Comparison of ENCODE assay signal across 8 mouse cellular contexts in the genomic region with DNA sequence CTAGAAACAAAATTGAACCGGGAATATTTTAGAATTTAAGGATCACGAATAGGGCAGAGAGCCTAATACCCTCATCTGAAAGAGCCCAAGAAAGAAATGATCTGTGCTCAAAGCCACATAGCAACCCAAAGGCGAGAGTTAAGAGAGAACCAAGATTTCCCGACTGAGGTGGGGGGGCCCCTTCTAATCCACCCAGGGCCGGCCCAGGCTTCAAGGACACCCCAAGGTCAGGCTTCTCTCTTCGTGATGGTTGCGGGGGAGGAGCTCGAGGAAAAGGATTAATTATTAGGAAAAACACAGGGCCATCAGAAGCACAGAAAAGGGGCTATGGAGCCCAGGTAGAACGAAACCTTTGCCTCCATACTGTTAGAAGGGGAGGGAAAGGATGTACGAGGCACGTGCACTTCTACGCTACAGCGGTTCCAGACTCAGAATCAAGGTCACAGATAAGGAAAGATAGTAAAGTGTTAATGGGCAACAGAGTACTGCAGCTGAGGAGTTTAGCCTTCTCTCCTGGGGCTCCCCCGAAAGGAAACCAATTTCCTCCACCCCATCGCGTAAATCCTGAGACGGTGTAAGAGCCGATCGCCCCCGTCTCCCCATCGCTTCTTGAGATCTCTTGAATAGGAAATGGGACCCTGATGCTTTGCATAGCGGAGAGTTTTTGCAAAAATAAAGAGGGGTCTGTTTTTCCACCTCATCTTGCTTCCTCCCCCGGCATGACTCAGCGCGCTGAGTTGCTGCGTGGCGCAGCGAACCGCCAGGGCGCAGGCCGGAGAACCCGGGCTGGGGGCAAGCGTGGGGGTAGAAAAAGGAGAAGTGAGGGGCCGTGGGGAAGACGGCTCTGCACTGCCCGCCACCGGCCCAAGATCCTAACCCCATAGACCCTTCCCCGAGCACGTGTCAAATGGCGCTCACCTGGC. TPM values are rescaled to one million over a fixed set of nuclear protein-coding genes. Genes with fewer than 3 reads are reported as not detected.
DNase-seq lines count a peak whose midpoint lies in the region; ATAC-seq and TF ChIP-seq lines count a peak whose summit lies in the region.

No protein-coding gene starts in this region.

- H3K27ac ChIP-seq in lung, embryonic 16.5 days (ENCODE audit: low read length), result peak overlapping the region; percentile 87
- peak overlapping the region; percentile 86 for H3K27ac ChIP-seq in forebrain, embryonic 14.5 days (ENCODE audit: low read depth, low read length)
- peak overlapping the region; percentile 89 for H3K27ac ChIP-seq in intestine, postnatal 0 days (ENCODE audit: low read depth, low read length)

- under 1% methylated on average over 39 of the region's 40 CpGs for WGBS in lung, embryonic 16.5 days
- WGBS in forebrain, embryonic 14.5 days, result 1% methylated on average over 38 of the region's 40 CpGs
- WGBS in intestine, postnatal 0 days, result under 1% methylated on average over 40 of the region's 40 CpGs

- H3K4me2 ChIP-seq in lung, embryonic 16.5 days (ENCODE audit: low read depth, low read length), result peak overlapping the region; percentile 88
- peak overlapping the region; percentile 90 for H3K4me2 ChIP-seq in forebrain, embryonic 14.5 days (ENCODE audit: low read length)
- peak overlapping the region; percentile 85 for H3K4me2 ChIP-seq in intestine, postnatal 0 days (replicated peaks; ENCODE audit: low read depth)

- peak overlapping the region; percentile 86 for H3K9ac ChIP-seq in lung, embryonic 16.5 days (ENCODE audit: low read length)
- peak overlapping the region; percentile 84 for H3K9ac ChIP-seq in forebrain, embryonic 14.5 days (ENCODE audit: low read length)
- H3K9ac ChIP-seq in intestine, postnatal 0 days (ENCODE audit: low read depth, low read length), result peak overlapping the region; percentile 68

- no peak for ATAC-seq in lung, embryonic 16.5 days (ENCODE audit: low read depth)
- ATAC-seq in forebrain, embryonic 14.5 days, result no peak
- peak; percentile 9 for ATAC-seq in intestine, postnatal 0 days
- ATAC-seq in megakaryocyte, adult 5-6 weeks (ENCODE audit: poor library complexity, severe bottlenecking), result peak; percentile 58

- H3K36me3 ChIP-seq in lung, embryonic 16.5 days (ENCODE audit: control insufficient read depth, insufficient read depth, low read length), result peaks cover 24% of the 10 kb centered on the region
- peaks cover 41% of the 10 kb centered on the region for H3K36me3 ChIP-seq in forebrain, embryonic 14.5 days (ENCODE audit: control insufficient read depth, insufficient read depth, low read length)
- H3K36me3 ChIP-seq in intestine, postnatal 0 days (ENCODE audit: control insufficient read depth, insufficient read depth), result peaks cover 27% of the 10 kb centered on the region

- H3K4me1 ChIP-seq in lung, embryonic 16.5 days (replicated peaks; ENCODE audit: control insufficient read depth, insufficient read depth, low read length), result peaks cover 26% of the 10 kb centered on the region
- H3K4me1 ChIP-seq in forebrain, embryonic 14.5 days (ENCODE audit: control insufficient read depth, insufficient read depth, low read length), result peaks cover 12% of the 10 kb centered on the region
- H3K4me1 ChIP-seq in intestine, postnatal 0 days (replicated peaks; ENCODE audit: control insufficient read depth, insufficient read depth, low read length), result 0 out of 2 replicates have a peak, but pooled peaks cover 3% of the 10 kb centered on the region

- no peak for DNase-seq in lung, postnatal 14 days
- peak; percentile 73 to 82 for DNase-seq in adrenal gland, postnatal 36 days
- no peak for DNase-seq in forebrain, embryonic 14.5 days (ENCODE audit: low spot score)
- DNase-seq in testis, postnatal 10 days (ENCODE audit: low spot score), result peak; percentile 68
- no peak for DNase-seq in urinary bladder, postnatal 4 days (ENCODE audit: low spot score in 2 of 2)

- H3K9me3 ChIP-seq in lung, embryonic 16.5 days (ENCODE audit: control insufficient read depth, low read length), result no peaks in the 10 kb centered on the region
- H3K9me3 ChIP-seq in forebrain, embryonic 14.5 days (replicated peaks; ENCODE audit: control insufficient read depth, low read length), result no peaks in the 10 kb centered on the region
- no peaks in the 10 kb centered on the region for H3K9me3 ChIP-seq in intestine, postnatal 0 days (ENCODE audit: control insufficient read depth)

- no peaks in the 10 kb centered on the region for H3K27me3 ChIP-seq in lung, embryonic 16.5 days (ENCODE audit: control insufficient read depth, insufficient read depth, low read depth, low read length)
- H3K27me3 ChIP-seq in forebrain, embryonic 14.5 days (replicated peaks; ENCODE audit: control insufficient read depth, insufficient read depth, low read length), result no peaks in the 10 kb centered on the region
- H3K27me3 ChIP-seq in intestine, postnatal 0 days (replicated peaks; ENCODE audit: control insufficient read depth, insufficient read depth, low read length), result no peaks in the 10 kb centered on the region

- TF ChIP-seq CTCF in intestine, postnatal 0 days (IDR thresholded peaks at IDR 0.05; ENCODE audit: low read depth), result no peak

- H3K4me3 ChIP-seq in lung, embryonic 16.5 days (ENCODE audit: low read length), result peak overlapping the region; percentile 74
- H3K4me3 ChIP-seq in forebrain, embryonic 14.5 days (ENCODE audit: low read depth, low read length), result peak overlapping the region; percentile 70
- peak overlapping the region; percentile 86 for H3K4me3 ChIP-seq in intestine, postnatal 0 days (ENCODE audit: low read depth, low read length)

RNA-seq across cellular contexts. Expression of gene Fam57b, which starts 0.9 kb away (rescaled TPM):
- 0.36 and 0.38 TPM in 2 replicates for polyA plus RNA-seq in lung, embryonic 16.5 days (2015; fragmentation: Nextera tagmentation; extraction: Ambion mirVana)
- total RNA-seq in adrenal gland, postnatal 36 days (2021), result 10 to 100 TPM; 15.3 to 21.2 TPM
- polyA plus RNA-seq in forebrain, embryonic 14.5 days (2014; fragmentation: Nextera tagmentation; extraction: Ambion mirVana), result 31.3 and 37.4 TPM in 2 replicates
- 0.97 and 1.2 TPM in 2 replicates for polyA plus RNA-seq in intestine, postnatal 0 days (2015; fragmentation: Nextera tagmentation; extraction: Ambion mirVana)
- total RNA-seq in megakaryocyte, adult 5-6 weeks (2015), result not detected in 2 replicates
- total RNA-seq in megakaryocyte, adult 5-6 weeks (2017), result not detected in 2 replicates

RNA-seq across cellular contexts. Expression of gene Ppp4c, which starts 6.1 kb away (rescaled TPM):
- 232 and 243 TPM in 2 replicates for polyA plus RNA-seq in lung, embryonic 16.5 days (2015; fragmentation: Nextera tagmentation; extraction: Ambion mirVana)
- 10 to 100 TPM; 81.0 to 86.5 TPM for total RNA-seq in adrenal gland, postnatal 36 days (2021)
- 231 and 256 TPM in 2 replicates for polyA plus RNA-seq in forebrain, embryonic 14.5 days (2014; fragmentation: Nextera tagmentation; extraction: Ambion mirVana)
- 134 and 135 TPM in 2 replicates for polyA plus RNA-seq in intestine, postnatal 0 days (2015; fragmentation: Nextera tagmentation; extraction: Ambion mirVana)
- 186 and 196 TPM in 2 replicates for total RNA-seq in megakaryocyte, adult 5-6 weeks (2015)
- total RNA-seq in megakaryocyte, adult 5-6 weeks (2017), result 139 and 154 TPM in 2 replicates

RNA-seq across cellular contexts. Expression of gene Tbx6, which starts 17.1 kb away (rescaled TPM):
- polyA plus RNA-seq in lung, embryonic 16.5 days (2015; fragmentation: Nextera tagmentation; extraction: Ambion mirVana), result 0.25 and 0.68 TPM in 2 replicates
- under 1 TPM; 0.46 to 0.70 TPM for total RNA-seq in adrenal gland, postnatal 36 days (2021)
- 0.42 and 0.47 TPM in 2 replicates for polyA plus RNA-seq in forebrain, embryonic 14.5 days (2014; fragmentation: Nextera tagmentation; extraction: Ambion mirVana)
- 0.17 TPM in 2 replicates for polyA plus RNA-seq in intestine, postnatal 0 days (2015; fragmentation: Nextera tagmentation; extraction: Ambion mirVana)
- total RNA-seq in megakaryocyte, adult 5-6 weeks (2015), result 0.68 and 1.0 TPM in 2 replicates
- 0.98 and 0.99 TPM in 2 replicates for total RNA-seq in megakaryocyte, adult 5-6 weeks (2017)

RNA-seq across cellular contexts. Expression of gene Ypel3, which starts 21.6 kb away (rescaled TPM):
- 111 and 123 TPM in 2 replicates for polyA plus RNA-seq in lung, embryonic 16.5 days (2015; fragmentation: Nextera tagmentation; extraction: Ambion mirVana)
- 100 to 1,000 TPM in 1 of 2 experiments, 10 to 100 TPM in 1; 88.9 to 157 TPM for total RNA-seq in adrenal gland, postnatal 36 days (2021)
- 206 and 230 TPM in 2 replicates for polyA plus RNA-seq in forebrain, embryonic 14.5 days (2014; fragmentation: Nextera tagmentation; extraction: Ambion mirVana)
- polyA plus RNA-seq in intestine, postnatal 0 days (2015; fragmentation: Nextera tagmentation; extraction: Ambion mirVana), result 63.1 and 64.6 TPM in 2 replicates
- total RNA-seq in megakaryocyte, adult 5-6 weeks (2015), result 196 and 200 TPM in 2 replicates
- 91.7 and 117 TPM in 2 replicates for total RNA-seq in megakaryocyte, adult 5-6 weeks (2017)

RNA-seq across cellular contexts. Expression of gene Gdpd3, which starts 32.3 kb away (rescaled TPM):
- 2.9 and 4.2 TPM in 2 replicates for polyA plus RNA-seq in lung, embryonic 16.5 days (2015; fragmentation: Nextera tagmentation; extraction: Ambion mirVana)
- total RNA-seq in adrenal gland, postnatal 36 days (2021), result 1 to 10 TPM; 1.3 to 4.7 TPM
- 1.2 and 1.3 TPM in 2 replicates for polyA plus RNA-seq in forebrain, embryonic 14.5 days (2014; fragmentation: Nextera tagmentation; extraction: Ambion mirVana)
- polyA plus RNA-seq in intestine, postnatal 0 days (2015; fragmentation: Nextera tagmentation; extraction: Ambion mirVana), result 13.9 and 14.6 TPM in 2 replicates
- 26.8 and 37.3 TPM in 2 replicates for total RNA-seq in megakaryocyte, adult 5-6 weeks (2015)
- total RNA-seq in megakaryocyte, adult 5-6 weeks (2017), result 57.9 and 71.4 TPM in 2 replicates

Comparison
In these comparisons a context has a peak if more than half of its experiments do, and no peak if none do; other contexts are left out.
1. ATAC-seq: peak in intestine, postnatal 0 days (single experiment) and megakaryocyte, adult 5-6 weeks (single experiment); none in lung, embryonic 16.5 days (single experiment) and forebrain, embryonic 14.5 days (single experiment).
2. DNase-seq: peak in adrenal gland, postnatal 36 days (2 of 2) and testis, postnatal 10 days (single experiment); none in lung, postnatal 14 days (single experiment), forebrain, embryonic 14.5 days (single experiment) and urinary bladder, postnatal 4 days (0 of 2).
3. RNA of gene Fam57b, which starts 0.9 kb away (polyA plus RNA-seq): 31.3 to 37.4 TPM in forebrain, embryonic 14.5 days; 0.97 to 1.2 TPM in intestine, postnatal 0 days and 0.36 to 0.38 TPM in lung, embryonic 16.5 days; every median in the first group is over 10 times any median in the second.
4. Peak in every context shown above with its lines, with median percentiles within 50 percentile points of each other: H3K27ac ChIP-seq, H3K4me2 ChIP-seq, H3K4me3 ChIP-seq and H3K9ac ChIP-seq.